Comparison of ENCODE assay signal across 24 mouse cellular contexts in genomic region chr11:81498990-81499389, GRCm38 (mm10).
"Had no signal": no experiment of that assay in that cellular context is flagged by ENCODE, and none has a peak within 500 bp of the region (broad histone marks: within the 10 kb centered on the region; RNA-seq: fewer than 3 reads in every experiment).

No protein-coding gene starts in this region.

- H3K27me3 ChIP-seq: intestine, embryonic 15.5 days; limb, embryonic 15.5 days; liver, embryonic 12.5 days had no signal

- ATAC-seq: hindbrain, embryonic 16.5 days; inflammation-experienced regulatory T-cells, adult 6 months; intestine, embryonic 15.5 days; intestine, postnatal 0 days; liver, embryonic 12.5 days had no signal

- H3K9ac ChIP-seq: heart, embryonic 12.5 days; hindbrain, embryonic 13.5 days; intestine, embryonic 15.5 days; limb, embryonic 13.5 days; limb, embryonic 15.5 days; liver, embryonic 12.5 days; liver, embryonic 14.5 days had no signal

- H3K9me3 ChIP-seq: heart, embryonic 10.5 days; heart, embryonic 12.5 days; hindbrain, embryonic 13.5 days; intestine, embryonic 15.5 days; limb, embryonic 13.5 days; limb, embryonic 15.5 days; liver, embryonic 12.5 days had no signal

- H3K4me2 ChIP-seq: heart, embryonic 12.5 days; hindbrain, embryonic 13.5 days; intestine, embryonic 15.5 days; limb, embryonic 13.5 days; limb, embryonic 15.5 days; liver, embryonic 12.5 days had no signal

- H3K36me3 ChIP-seq: heart, embryonic 10.5 days; heart, embryonic 12.5 days; hindbrain, embryonic 13.5 days; intestine, embryonic 15.5 days; limb, embryonic 13.5 days; limb, embryonic 15.5 days; liver, embryonic 12.5 days had no signal

- H3K4me3 ChIP-seq: gastrocnemius, adult 2 months; heart, embryonic 10.5 days; heart, embryonic 12.5 days; hindbrain, embryonic 13.5 days; intestine, embryonic 15.5 days; limb, embryonic 13.5 days; limb, embryonic 15.5 days; liver, embryonic 12.5 days had no signal

- H3K27ac ChIP-seq: gastrocnemius, adult 2 months; heart, embryonic 10.5 days; hindbrain, embryonic 13.5 days; intestine, embryonic 15.5 days; limb, embryonic 13.5 days; limb, embryonic 15.5 days; liver, embryonic 12.5 days; liver, embryonic 14.5 days had no signal

- DNase-seq: gastrocnemius, adult 2 months; gastrocnemius, postnatal 10 days; gastrocnemius, postnatal 25 days; heart, adult 18-20 months; heart, postnatal 10 days; heart, postnatal 4 days; kidney, adult 18-20 months; kidney, adult 8-10 months; kidney, postnatal 10 days; kidney, postnatal 36 days; layer of hippocampus, adult 9-11 months; layer of hippocampus, postnatal 36 days; left cerebral cortex, postnatal 4 days had no signal

- H3K4me1 ChIP-seq: heart, embryonic 12.5 days; intestine, embryonic 15.5 days; limb, embryonic 15.5 days; liver, embryonic 12.5 days had no signal
